In the genomic region with DNA sequence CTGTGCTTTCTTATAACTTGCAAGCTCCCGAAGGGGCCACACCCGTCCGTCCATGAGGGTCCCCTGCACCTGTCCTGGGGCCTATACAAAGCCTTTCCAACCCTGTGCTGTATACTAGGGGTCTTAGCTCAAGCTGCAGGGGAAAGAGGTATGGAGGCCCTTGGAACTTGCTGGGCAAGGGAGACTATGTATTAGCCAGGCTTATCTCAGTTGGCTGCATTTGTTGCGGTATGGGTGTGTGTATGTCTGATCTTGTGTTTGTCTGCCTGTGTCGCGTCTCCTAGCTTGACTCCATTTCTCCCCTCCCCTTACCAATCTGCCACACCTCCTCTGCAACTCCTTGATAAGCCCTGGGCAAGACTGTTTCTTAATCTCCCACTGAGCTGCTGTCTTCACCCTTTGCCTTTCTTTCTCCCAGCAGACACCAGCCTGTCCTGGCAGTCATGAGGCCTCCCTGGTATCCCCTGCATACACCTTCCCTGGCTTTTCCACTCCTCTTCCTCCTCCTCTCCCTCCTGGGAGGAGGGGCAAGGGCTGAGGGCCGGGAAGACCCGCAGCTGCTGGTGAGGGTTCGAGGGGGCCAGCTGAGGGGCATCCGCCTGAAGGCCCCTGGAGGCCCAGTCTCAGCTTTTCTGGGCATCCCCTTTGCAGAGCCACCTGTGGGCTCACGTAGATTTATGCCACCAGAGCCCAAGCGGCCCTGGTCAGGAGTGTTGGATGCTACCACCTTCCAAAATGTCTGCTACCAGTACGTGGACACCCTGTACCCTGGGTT, we compare ENCODE assay signal across 8 mouse cellular contexts. TPM values are rescaled to one million over a fixed set of nuclear protein-coding genes. Genes with fewer than 3 reads are reported as not detected.
DNase-seq lines count a peak whose midpoint lies in the region; ATAC-seq lines count a peak whose summit lies in the region.

No protein-coding gene starts in this region.

- no peak overlapping the region; the same call in 1 of the 2 replicates for H3K4me2 ChIP-seq in forebrain, embryonic 11.5 days (ENCODE audit: low read depth, low read length, severe bottlenecking)
- H3K4me2 ChIP-seq in liver, embryonic 15.5 days = peak overlapping the region; percentile 100
- H3K4me2 ChIP-seq in stomach, embryonic 16.5 days (ENCODE audit: low read depth, low read length) = peak overlapping the region; percentile 75

- peaks cover 33% of the 10 kb centered on the region for H3K36me3 ChIP-seq in megakaryocyte, embryonic 14.5 days (replicated peaks; ENCODE audit: low read length)
- no peaks in the 10 kb centered on the region; the same call in 1 of the 2 replicates for H3K36me3 ChIP-seq in forebrain, embryonic 11.5 days (ENCODE audit: control insufficient read depth, insufficient read depth, low read length)
- H3K36me3 ChIP-seq in liver, embryonic 15.5 days (replicated peaks) = peaks cover 8% of the 10 kb centered on the region
- H3K36me3 ChIP-seq in stomach, embryonic 16.5 days (ENCODE audit: control insufficient read depth, insufficient read depth, low read length) = no peaks in the 10 kb centered on the region

- no peaks in the 10 kb centered on the region for H3K27me3 ChIP-seq in megakaryocyte, embryonic 14.5 days (replicated peaks)
- peaks cover 37% of the 10 kb centered on the region for H3K27me3 ChIP-seq in forebrain, embryonic 11.5 days (ENCODE audit: control insufficient read depth, insufficient read depth, low read length)
- H3K27me3 ChIP-seq in liver, embryonic 15.5 days = peaks cover 49% of the 10 kb centered on the region
- peaks cover 34% of the 10 kb centered on the region for H3K27me3 ChIP-seq in stomach, embryonic 16.5 days (ENCODE audit: control insufficient read depth, insufficient read depth, low read length)

- H3K27ac ChIP-seq in forebrain, embryonic 11.5 days (ENCODE audit: low read depth, low read length) = no peak overlapping the region
- peak overlapping the region; percentile 100 for H3K27ac ChIP-seq in liver, embryonic 15.5 days (replicated peaks)
- no peak overlapping the region; the same call in 1 of the 2 replicates for H3K27ac ChIP-seq in stomach, embryonic 16.5 days (ENCODE audit: low read length)

- peaks cover 92% of the 10 kb centered on the region for H3K4me1 ChIP-seq in megakaryocyte, embryonic 14.5 days
- H3K4me1 ChIP-seq in forebrain, embryonic 11.5 days (replicated peaks; ENCODE audit: control insufficient read depth, insufficient read depth, low read length) = peaks cover 15% of the 10 kb centered on the region
- H3K4me1 ChIP-seq in liver, embryonic 15.5 days (replicated peaks) = peaks cover 84% of the 10 kb centered on the region
- peaks cover 42% of the 10 kb centered on the region for H3K4me1 ChIP-seq in stomach, embryonic 16.5 days (ENCODE audit: control insufficient read depth, insufficient read depth, low read length)

- no peak for ATAC-seq in megakaryocyte, adult 5-6 weeks (ENCODE audit: poor library complexity, severe bottlenecking)
- ATAC-seq in forebrain, embryonic 11.5 days (replicated peaks; ENCODE audit: low FRiP score) = no peak
- ATAC-seq in liver, embryonic 15.5 days (ENCODE audit: insufficient read depth) = peak; percentile 77
- ATAC-seq in stomach, embryonic 16.5 days (ENCODE audit: insufficient read depth, low FRiP score) = no peak

- DNase-seq in forebrain, embryonic 11.5 days (ENCODE audit: low spot score) = no peak
- DNase-seq in frontal cortex, postnatal 10 days (ENCODE audit: low spot score in 2 of 2) = no peak
- no peak for DNase-seq in kidney, postnatal 36 days
- DNase-seq in ovary, adult 18-20 months (ENCODE audit: low spot score) = no peak

- no peaks in the 10 kb centered on the region for H3K9me3 ChIP-seq in megakaryocyte, embryonic 14.5 days
- no peaks in the 10 kb centered on the region for H3K9me3 ChIP-seq in forebrain, embryonic 11.5 days (ENCODE audit: control insufficient read depth, low read length)
- no peaks in the 10 kb centered on the region for H3K9me3 ChIP-seq in liver, embryonic 15.5 days (replicated peaks)
- no peaks in the 10 kb centered on the region for H3K9me3 ChIP-seq in stomach, embryonic 16.5 days (replicated peaks; ENCODE audit: control insufficient read depth, low read length)

- H3K4me3 ChIP-seq in megakaryocyte, embryonic 14.5 days (replicated peaks) = peak overlapping the region; percentile 95
- 0 out of 2 replicates have a peak overlapping the region, but pooled peaks have one; percentile 4 for H3K4me3 ChIP-seq in forebrain, embryonic 11.5 days (ENCODE audit: low read depth, low read length)
- peak overlapping the region; percentile 83 for H3K4me3 ChIP-seq in liver, embryonic 15.5 days (replicated peaks)
- peak overlapping the region; percentile 46 for H3K4me3 ChIP-seq in stomach, embryonic 16.5 days (replicated peaks; ENCODE audit: low read length)

- WGBS in forebrain, embryonic 11.5 days = 49% methylated on average over 13 of the region's 13 CpGs
- 14% methylated on average over 13 of the region's 13 CpGs for WGBS in liver, embryonic 15.5 days (ENCODE audit: insufficient replicate concordance)
- 47% methylated on average over 13 of the region's 13 CpGs for WGBS in stomach, embryonic 16.5 days

- H3K9ac ChIP-seq in forebrain, embryonic 11.5 days (ENCODE audit: low read length) = no peak overlapping the region
- H3K9ac ChIP-seq in liver, embryonic 15.5 days = peak overlapping the region; percentile 93
- peak overlapping the region; percentile 66 for H3K9ac ChIP-seq in stomach, embryonic 16.5 days (ENCODE audit: low read length)

RNA-seq across cellular contexts. Expression of a gene that starts 2.5 kb away (rescaled TPM):
- polyA plus RNA-seq in megakaryocyte, embryonic 14.5 days (2012; ENCODE audit: insufficient read depth, low replicate concordance) = 206 and 642 TPM in 2 replicates
- 0.09 and 0.50 TPM in 2 replicates for total RNA-seq in megakaryocyte, adult 5-6 weeks (2015)
- total RNA-seq in megakaryocyte, adult 5-6 weeks (2017) = 0.07 and 0.08 TPM in 2 replicates
- 3.0 and 3.7 TPM in 2 replicates for polyA plus RNA-seq in forebrain, embryonic 11.5 days (2014; fragmentation: Nextera tagmentation; extraction: Ambion mirVana)
- 17.2 and 20.7 TPM in 2 replicates for polyA plus RNA-seq in liver, embryonic 15.5 days (2015; fragmentation: Nextera tagmentation; extraction: Ambion mirVana)
- polyA plus RNA-seq in stomach, embryonic 16.5 days (2015; fragmentation: Nextera tagmentation; extraction: Ambion mirVana) = 9.8 and 10.8 TPM in 2 replicates

RNA-seq across cellular contexts. Expression of a gene that starts 4.7 kb away (rescaled TPM):
- polyA plus RNA-seq in megakaryocyte, embryonic 14.5 days (2012; ENCODE audit: insufficient read depth, low replicate concordance) = 278 and 294 TPM in 2 replicates
- 0.18 and 1.4 TPM in 2 replicates for total RNA-seq in megakaryocyte, adult 5-6 weeks (2015)
- 0.24 and 0.59 TPM in 2 replicates for total RNA-seq in megakaryocyte, adult 5-6 weeks (2017)
- polyA plus RNA-seq in forebrain, embryonic 11.5 days (2014; fragmentation: Nextera tagmentation; extraction: Ambion mirVana) = 6.8 and 8.0 TPM in 2 replicates
- 7.4 and 9.6 TPM in 2 replicates for polyA plus RNA-seq in liver, embryonic 15.5 days (2015; fragmentation: Nextera tagmentation; extraction: Ambion mirVana)
- polyA plus RNA-seq in stomach, embryonic 16.5 days (2015; fragmentation: Nextera tagmentation; extraction: Ambion mirVana) = 7.3 and 8.6 TPM in 2 replicates

RNA-seq across cellular contexts. Expression of a gene that starts 17.7 kb away (rescaled TPM):
- 163 and 271 TPM in 2 replicates for polyA plus RNA-seq in megakaryocyte, embryonic 14.5 days (2012; ENCODE audit: insufficient read depth, low replicate concordance)
- 71.9 and 97.1 TPM in 2 replicates for total RNA-seq in megakaryocyte, adult 5-6 weeks (2015)
- 158 and 222 TPM in 2 replicates for total RNA-seq in megakaryocyte, adult 5-6 weeks (2017)
- polyA plus RNA-seq in forebrain, embryonic 11.5 days (2014; fragmentation: Nextera tagmentation; extraction: Ambion mirVana) = 190 TPM in 2 replicates
- 68.0 and 76.9 TPM in 2 replicates for polyA plus RNA-seq in liver, embryonic 15.5 days (2015; fragmentation: Nextera tagmentation; extraction: Ambion mirVana)
- 113 and 116 TPM in 2 replicates for polyA plus RNA-seq in stomach, embryonic 16.5 days (2015; fragmentation: Nextera tagmentation; extraction: Ambion mirVana)

RNA-seq across cellular contexts. Expression of a gene that starts 24.4 kb away (rescaled TPM):
- polyA plus RNA-seq in megakaryocyte, embryonic 14.5 days (2012; ENCODE audit: insufficient read depth, low replicate concordance) = 35.0 and 68.0 TPM in 2 replicates
- 4.1 and 4.2 TPM in 2 replicates for total RNA-seq in megakaryocyte, adult 5-6 weeks (2015)
- 2.1 and 2.9 TPM in 2 replicates for total RNA-seq in megakaryocyte, adult 5-6 weeks (2017)
- polyA plus RNA-seq in forebrain, embryonic 11.5 days (2014; fragmentation: Nextera tagmentation; extraction: Ambion mirVana) = 50.1 and 56.7 TPM in 2 replicates
- polyA plus RNA-seq in liver, embryonic 15.5 days (2015; fragmentation: Nextera tagmentation; extraction: Ambion mirVana) = 8.2 and 11.2 TPM in 2 replicates
- 77.6 and 77.8 TPM in 2 replicates for polyA plus RNA-seq in stomach, embryonic 16.5 days (2015; fragmentation: Nextera tagmentation; extraction: Ambion mirVana)

RNA-seq across cellular contexts. Expression of a gene that starts 43.6 kb away (rescaled TPM):
- 2.5 and 6.4 TPM in 2 replicates for polyA plus RNA-seq in megakaryocyte, embryonic 14.5 days (2012; ENCODE audit: insufficient read depth, low replicate concordance)
- total RNA-seq in megakaryocyte, adult 5-6 weeks (2015) = 12.8 and 13.4 TPM in 2 replicates
- total RNA-seq in megakaryocyte, adult 5-6 weeks (2017) = 20.9 and 21.6 TPM in 2 replicates
- polyA plus RNA-seq in forebrain, embryonic 11.5 days (2014; fragmentation: Nextera tagmentation; extraction: Ambion mirVana) = 9.9 and 10.5 TPM in 2 replicates
- 3.2 and 3.8 TPM in 2 replicates for polyA plus RNA-seq in liver, embryonic 15.5 days (2015; fragmentation: Nextera tagmentation; extraction: Ambion mirVana)
- polyA plus RNA-seq in stomach, embryonic 16.5 days (2015; fragmentation: Nextera tagmentation; extraction: Ambion mirVana) = 12.6 and 13.7 TPM in 2 replicates

Comparison
In these comparisons a context has a peak if more than half of its experiments do, and no peak if none do; other contexts are left out.
1. H3K4me3 ChIP-seq: peak in every context shown above with its lines; median percentile 95 in megakaryocyte, embryonic 14.5 days; 83 in liver, embryonic 15.5 days; 46 in stomach, embryonic 16.5 days; 4 in forebrain, embryonic 11.5 days.
2. RNA of a gene that starts 4.7 kb away (polyA plus RNA-seq): 278 to 294 TPM in megakaryocyte, embryonic 14.5 days; 7.3 to 8.6 TPM in stomach, embryonic 16.5 days, 6.8 to 8.0 TPM in forebrain, embryonic 11.5 days and 7.4 to 9.6 TPM in liver, embryonic 15.5 days; every median in the first group is over 10 times any median in the second.